Mouse (Mus musculus) heart, embryonic 10.5 days (tissue): ENCODE data around the gene Phactr2. TPM values are rescaled to one million over a fixed set of nuclear protein-coding genes. Genes with fewer than 3 reads are reported as not detected.
"Not testable (repeated sequence)": the region's sequence is repeated elsewhere in the genome, so short reads cannot be mapped to it uniquely, and the experiment has no call there.

Experiments
- DNase-seq: peaks from one replicate; pipeline ENCODE4 v3.0.0-alpha.2; 2017; ENCODE audit warnings: low spot score
- H3K27ac ChIP-seq: fragments of 300-500 bp; sonication (generic); 2 replicates; pipeline ENCODE4 v1.5.1; 2016; ENCODE audit warnings: mild to moderate bottlenecking
- H3K27me3 ChIP-seq: fragments of 300-500 bp; sonication (generic); 2 replicates; pipeline ENCODE4 v1.6.1; 2016; ENCODE audit warnings: mild to moderate bottlenecking; ENCODE audit not compliant: poor library complexity, insufficient read depth, severe bottlenecking
- H3K36me3 ChIP-seq: fragments of 300-500 bp; sonication (generic); 2 replicates; pipeline ENCODE4 v1.6.1; 2016; ENCODE audit warnings: mild to moderate bottlenecking, moderate library complexity
- H3K4me1 ChIP-seq: fragments of 300-500 bp; sonication (generic); 2 replicates; pipeline ENCODE4 v1.6.1; 2016; ENCODE audit warnings: mild to moderate bottlenecking
- H3K4me3 ChIP-seq: fragments of 300-500 bp; sonication (generic); 2 replicates; pipeline ENCODE4 v1.5.1; 2016; ENCODE audit warnings: mild to moderate bottlenecking, moderate library complexity
- H3K9me3 ChIP-seq: fragments of 300-500 bp; sonication (generic); 2 replicates; pipeline ENCODE4 v1.6.1; 2016; ENCODE audit warnings: mild to moderate bottlenecking, moderate library complexity
- WGBS: fragments of 180-500 bp; shearing (Covaris S2); methylation state at CpG from one replicate; pipeline ENCODE4 v1.1.7; 2016; 5-methylcytosine and 5-hydroxymethylcytosine counted together
- polyA plus RNA-seq: library from polyadenylated mRNA; unstranded; fragments of >200 nt; fragmentation: Nextera tagmentation; extraction: Ambion mirVana; gene quantifications from 2 replicates; pipeline ENCODE4 v1.2.1, GENCODE M21; 2016

The Phactr2 gene
- polyA plus RNA-seq, 1 experiment from 2014 or later = 53.3 TPM

- Histone ChIP-seq H3K27me3 (peaks cover 52% of the 10 kb centered on the region), H3K27ac (no peak overlapping the region), H3K36me3 (no peaks in the 10 kb centered on the region), H3K9me3 (no peaks in the 10 kb centered on the region), H3K4me1 (peaks cover 18% of the 10 kb centered on the region), H3K4me3 (peak overlapping the region; percentile 76; the same call in 1 of the 2 replicates)
- WGBS = 23% methylated on average over 7 of the region's 7 CpGs
- no peak for DNase-seq
Measured at GRCm38 (mm10) chr10:13475121-13475520, 909 bp upstream of the Phactr2 start.

DNA sequence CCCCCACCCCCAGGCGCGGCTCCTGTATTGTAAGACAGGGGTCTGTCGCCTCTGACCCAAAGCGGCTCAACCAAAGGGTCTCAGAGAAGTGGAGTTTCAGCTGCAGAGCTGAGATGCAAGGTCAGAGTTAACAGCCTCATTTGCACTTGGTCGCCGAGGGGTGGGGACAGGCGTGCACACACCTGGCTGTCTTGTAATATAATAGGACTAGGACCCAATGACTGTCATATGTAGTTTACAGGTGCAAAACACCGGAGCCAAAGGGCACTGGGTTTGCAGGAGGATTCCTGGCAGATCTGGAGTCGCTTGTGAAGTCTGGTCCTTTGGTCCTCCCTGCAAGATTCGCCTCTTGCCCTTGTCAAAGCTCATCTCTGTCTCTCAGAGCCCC lies 350 bp upstream of the Phactr2 start:
- Histone ChIP-seq H3K36me3 (no peaks in the 10 kb centered on the region), H3K27ac (peak overlapping the region; percentile 86), H3K27me3 (peaks cover 55% of the 10 kb centered on the region), H3K4me3 (peak overlapping the region; percentile 76), H3K9me3 (no peaks in the 10 kb centered on the region), H3K4me1 (peaks cover 18% of the 10 kb centered on the region)
- WGBS = 3% methylated on average over 10 of the region's 10 CpGs
- DNase-seq = no peak

DNA sequence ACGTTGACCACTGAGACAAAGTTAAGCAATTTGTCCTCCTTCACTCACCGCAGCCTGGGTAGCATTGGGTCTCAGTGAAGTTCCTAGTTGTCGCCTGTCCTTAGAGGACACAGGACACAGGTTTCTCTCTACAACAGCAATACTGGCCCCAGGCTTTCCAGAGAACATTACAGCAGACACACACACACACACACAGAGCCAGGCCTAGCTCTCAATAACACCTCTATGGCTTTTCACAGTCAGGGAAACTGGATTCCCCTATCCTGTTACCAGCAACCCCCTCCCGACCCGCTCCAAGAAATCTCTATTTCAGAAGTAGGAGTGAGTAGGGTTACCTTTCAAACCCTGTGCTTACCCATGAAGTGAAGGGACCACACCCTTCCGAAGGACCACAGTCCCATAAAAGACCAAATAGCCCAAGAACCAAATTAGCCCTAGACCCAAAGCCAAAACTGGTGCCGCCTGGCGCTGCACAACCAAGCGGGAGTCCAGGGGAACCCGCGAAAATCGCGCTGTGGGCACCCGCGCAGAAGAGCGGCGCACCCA lies 852 bp downstream of the Phactr2 start:
- DNase-seq = no peak
- peaks cover 55% of the 10 kb centered on the region for H3K27me3 ChIP-seq
- peaks cover 18% of the 10 kb centered on the region for H3K4me1 ChIP-seq
- no peaks in the 10 kb centered on the region for H3K9me3 ChIP-seq
- peak overlapping the region; percentile 86 for H3K27ac ChIP-seq
- peak overlapping the region; percentile 76 for H3K4me3 ChIP-seq
- H3K36me3 ChIP-seq = no peaks in the 10 kb centered on the region
- WGBS = 14% methylated on average over 17 of the region's 17 CpGs

DNA sequence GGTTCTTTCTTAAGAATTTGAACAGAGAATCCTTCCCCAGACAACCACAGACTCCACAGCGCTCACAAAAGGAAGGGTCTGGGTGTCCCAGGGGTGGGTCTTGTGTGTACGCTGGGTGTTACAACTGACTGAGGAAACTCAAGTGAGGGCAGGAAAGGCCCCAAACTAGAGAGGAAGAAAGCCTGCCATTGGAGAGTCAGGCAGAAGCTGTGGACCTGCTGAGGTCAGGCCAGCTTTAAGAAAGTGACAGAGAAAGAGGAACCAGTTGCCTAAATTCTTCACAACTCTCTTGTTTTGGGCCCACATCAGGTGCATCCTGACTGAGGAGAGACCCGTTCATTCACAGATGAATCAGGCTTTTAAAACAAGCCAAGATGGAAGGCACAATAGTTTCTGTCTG lies 4.0 kb downstream of the Phactr2 start:
- Histone ChIP-seq H3K9me3 (no peaks in the 10 kb centered on the region), H3K36me3 (no peaks in the 10 kb centered on the region), H3K27ac (no peak overlapping the region), H3K4me3 (no peak overlapping the region), H3K27me3 (peaks cover 42% of the 10 kb centered on the region), H3K4me1 (peaks cover 18% of the 10 kb centered on the region)
- DNase-seq = no peak
- 79% methylated on average over 3 of the region's 3 CpGs for WGBS

GRCm38 (mm10) chr10:13468025-13468529 lies 6.1 kb downstream of the Phactr2 start:
- peaks cover 27% of the 10 kb centered on the region for H3K27me3 ChIP-seq
- H3K4me3 ChIP-seq, H3K36me3 ChIP-seq, DNase-seq, H3K9me3 ChIP-seq, H3K4me1 ChIP-seq, H3K27ac ChIP-seq: not testable (repeated sequence)
- WGBS = 74% methylated on average over 6 of the region's 6 CpGs

- WGBS = 70% methylated on average over 5 of the region's 5 CpGs
- Histone ChIP-seq H3K27me3 (peaks cover 16% of the 10 kb centered on the region), H3K9me3 (no peaks in the 10 kb centered on the region), H3K36me3 (no peaks in the 10 kb centered on the region), H3K4me3 (no peak overlapping the region), H3K4me1 (no peaks in the 10 kb centered on the region), H3K27ac (no peak overlapping the region)
- DNase-seq = no peak
Measured at GRCm38 (mm10) chr10:13466925-13467324, 7.3 kb downstream of the Phactr2 start.

- WGBS = 90% methylated on average over 3 of the region's 3 CpGs
- H3K27me3 ChIP-seq, H3K4me1 ChIP-seq, DNase-seq, H3K27ac ChIP-seq, H3K4me3 ChIP-seq, H3K9me3 ChIP-seq, H3K36me3 ChIP-seq: not testable (repeated sequence)
Measured at GRCm38 (mm10) chr10:13464295-13464694, 9.9 kb downstream of the Phactr2 start.

- DNase-seq = no peak
- Histone ChIP-seq H3K27me3 (no peaks in the 10 kb centered on the region), H3K36me3 (no peaks in the 10 kb centered on the region), H3K27ac (no peak overlapping the region), H3K4me1 (peaks cover 5% of the 10 kb centered on the region; the same call in 1 of the 2 replicates), H3K4me3 (no peak overlapping the region), H3K9me3 (no peaks in the 10 kb centered on the region)
- whole genome bisulfite sequencing = 66% methylated on average over 13 of the region's 13 CpGs
Measured at GRCm38 (mm10) chr10:13453200-13453990, 20.8 kb downstream of the Phactr2 start.

DNA sequence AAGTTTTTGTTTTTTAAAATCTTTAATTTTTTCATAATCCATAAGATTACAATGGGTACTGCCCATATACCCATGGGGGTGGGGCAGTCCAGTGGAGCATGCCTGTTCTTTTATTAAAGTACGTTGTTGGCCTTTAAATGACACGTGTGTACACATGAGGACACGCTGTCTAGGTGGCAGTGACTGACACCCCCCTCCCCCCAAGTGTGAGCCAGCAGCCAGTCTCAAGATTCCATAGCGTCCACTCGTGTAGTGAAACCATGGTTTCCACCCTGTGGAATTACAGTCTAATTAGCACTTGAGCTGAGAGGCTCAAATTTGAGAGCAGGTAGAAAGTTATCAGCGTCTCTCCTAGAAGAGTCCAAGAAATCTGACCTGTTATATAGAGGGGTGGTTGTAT lies 22.6 kb downstream of the Phactr2 start:
- Histone ChIP-seq H3K4me1 (peaks cover 13% of the 10 kb centered on the region; the same call in 1 of the 2 replicates), H3K27me3 (no peaks in the 10 kb centered on the region), H3K4me3 (no peak overlapping the region), H3K36me3 (no peaks in the 10 kb centered on the region), H3K9me3 (no peaks in the 10 kb centered on the region), H3K27ac (no peak overlapping the region)
- 80% methylated on average over 6 of the region's 6 CpGs for WGBS
- no peak for DNase-seq

DNA sequence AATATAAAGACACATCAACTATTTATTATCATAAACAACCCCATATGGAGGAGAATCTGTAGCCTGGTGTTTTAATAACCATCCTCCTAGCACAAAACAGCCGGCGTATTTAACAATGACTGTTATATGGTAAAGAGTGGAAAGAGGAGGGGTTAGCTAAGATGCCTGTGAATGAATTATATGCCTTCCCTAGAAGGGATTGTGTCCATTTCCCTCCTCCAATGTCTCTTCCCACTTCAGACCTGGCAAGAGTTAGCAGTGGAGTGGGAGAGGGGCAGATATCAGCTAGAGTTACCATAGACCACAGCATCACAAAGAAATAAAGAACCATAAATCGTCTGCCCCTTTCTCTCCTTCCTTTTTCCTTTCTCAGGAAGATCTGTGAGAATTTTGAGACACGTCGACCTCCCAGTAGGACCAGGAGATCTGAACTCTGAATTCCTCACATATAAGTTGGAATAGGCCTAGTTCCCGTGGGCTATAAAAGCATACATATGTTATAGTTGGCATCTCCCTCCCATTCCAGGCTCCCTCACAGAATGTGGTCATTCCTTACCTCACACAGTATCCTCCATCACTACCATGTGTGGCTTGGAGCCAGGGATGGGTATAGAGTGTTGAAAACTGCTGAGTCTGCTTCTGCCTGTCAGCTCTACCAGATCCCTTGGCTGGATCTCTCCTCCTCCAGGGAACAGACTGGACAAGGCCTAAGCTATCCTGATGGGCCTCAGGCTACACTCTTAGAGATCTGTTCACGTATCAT lies 25.7 kb downstream of the Phactr2 start:
- WGBS = 79% methylated on average over 7 of the region's 7 CpGs
- H3K4me3 ChIP-seq = no peak overlapping the region
- H3K27ac ChIP-seq = no peak overlapping the region
- H3K4me1 ChIP-seq = peaks cover 16% of the 10 kb centered on the region; the same call in 1 of the 2 replicates
- H3K9me3 ChIP-seq = no peaks in the 10 kb centered on the region
- no peaks in the 10 kb centered on the region for H3K27me3 ChIP-seq
- no peak for DNase-seq
- no peaks in the 10 kb centered on the region for H3K36me3 ChIP-seq

DNA sequence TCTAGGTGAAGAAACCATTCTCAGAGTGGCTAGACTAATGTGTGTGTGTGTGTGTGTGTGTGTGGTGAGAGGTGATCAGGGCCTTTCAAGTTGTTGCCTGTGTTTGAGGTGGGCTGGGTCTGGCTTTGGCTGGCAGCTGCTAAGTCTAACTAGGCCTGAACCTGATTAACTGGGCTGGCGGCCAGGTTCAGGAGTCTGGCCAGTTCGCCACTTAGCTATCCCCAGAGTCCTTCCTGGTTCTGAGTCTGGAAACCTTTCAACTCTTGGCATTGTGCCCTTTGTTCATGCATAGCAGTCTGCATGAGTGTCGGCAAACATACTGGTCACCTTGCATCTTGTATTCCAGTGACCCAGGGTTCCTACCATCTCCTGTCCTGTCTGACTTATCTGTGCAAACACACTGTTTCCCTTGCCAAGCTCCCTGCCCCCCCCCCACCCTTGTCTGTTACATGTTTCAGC lies 27.4 kb downstream of the Phactr2 start:
- 42% methylated on average over 3 of the region's 3 CpGs for WGBS
- no peak for DNase-seq
- Histone ChIP-seq H3K27me3 (no peaks in the 10 kb centered on the region), H3K27ac (no peak overlapping the region; the same call in 1 of the 2 replicates), H3K36me3 (no peaks in the 10 kb centered on the region), H3K4me1 (peaks cover 11% of the 10 kb centered on the region; the same call in 1 of the 2 replicates), H3K9me3 (no peaks in the 10 kb centered on the region), H3K4me3 (no peak overlapping the region)

- Histone ChIP-seq H3K4me3 (no peak overlapping the region), H3K27me3 (no peaks in the 10 kb centered on the region), H3K27ac (no peak overlapping the region), H3K36me3 (no peaks in the 10 kb centered on the region), H3K4me1 (peaks cover 11% of the 10 kb centered on the region; the same call in 1 of the 2 replicates), H3K9me3 (no peaks in the 10 kb centered on the region)
- 83% methylated on average over 5 of the region's 5 CpGs for WGBS
- DNase-seq = no peak
Measured at GRCm38 (mm10) chr10:13444257-13444656, 30.0 kb downstream of the Phactr2 start.

GRCm38 (mm10) chr10:13443647-13444046 lies 30.6 kb downstream of the Phactr2 start:
- Histone ChIP-seq H3K9me3 (no peaks in the 10 kb centered on the region), H3K36me3 (no peaks in the 10 kb centered on the region), H3K4me3 (no peak overlapping the region), H3K27ac (no peak overlapping the region), H3K4me1 (peaks cover 11% of the 10 kb centered on the region; the same call in 1 of the 2 replicates), H3K27me3 (no peaks in the 10 kb centered on the region)
- DNase-seq = no peak
- WGBS = 85% methylated on average over 6 of the region's 6 CpGs
